Mouse (Mus musculus) G1E-ER4 (cell line): ENCODE data around the gene Lingo4. TPM values are rescaled to one million over a fixed set of nuclear protein-coding genes. Genes with fewer than 3 reads are reported as not detected.

Experiments
- GATA1 ChIP-seq: IDR thresholded peaks from one replicate; pipeline ENCODE4 v1.8.0; 2012; ENCODE audit warnings: low read length, inconsistent platforms
- polyA plus RNA-seq: library from polyadenylated mRNA; stranded (reverse); fragments of >175 nt; gene quantifications from 2 replicates; pipeline ENCODE4 v1.2.3, GENCODE M21; 2012

Lingo4 gene
- polyA plus RNA-seq, 1 experiment: not detected

- TF ChIP-seq GATA1: no peak
Measured at GRCm38 (mm10) chr3:94377028-94377923, 21.0 kb upstream of the Lingo4 start.

- no peak for TF ChIP-seq GATA1
Measured at GRCm38 (mm10) chr3:94379831-94380510, 18.3 kb upstream of the Lingo4 start.

- TF ChIP-seq GATA1: no peak
Measured at GRCm38 (mm10) chr3:94382308-94382707, 16.0 kb upstream of the Lingo4 start.

- no peak for TF ChIP-seq GATA1
Measured at GRCm38 (mm10) chr3:94383476-94383875, 14.8 kb upstream of the Lingo4 start.

GRCm38 (mm10) chr3:94386671-94387070 is 11.6 kb upstream of the Lingo4 start:
- no peak for TF ChIP-seq GATA1

GRCm38 (mm10) chr3:94387391-94387790 is 10.9 kb upstream of the Lingo4 start:
- TF ChIP-seq GATA1: no peak

GRCm38 (mm10) chr3:94388047-94388446 is 10.3 kb upstream of the Lingo4 start:
- no peak for TF ChIP-seq GATA1

GRCm38 (mm10) chr3:94389420-94389819 is 8.9 kb upstream of the Lingo4 start:
- no peak for TF ChIP-seq GATA1

GRCm38 (mm10) chr3:94391001-94391400 is 7.3 kb upstream of the Lingo4 start:
- TF ChIP-seq GATA1: no peak

GRCm38 (mm10) chr3:94392128-94392527 is 6.2 kb upstream of the Lingo4 start:
- no peak for TF ChIP-seq GATA1

- TF ChIP-seq GATA1: no peak
Measured at GRCm38 (mm10) chr3:94393049-94393448, 5.3 kb upstream of the Lingo4 start.

GRCm38 (mm10) chr3:94396336-94396735 is 2.0 kb upstream of the Lingo4 start:
- no peak for TF ChIP-seq GATA1

- no peak for TF ChIP-seq GATA1
Measured at GRCm38 (mm10) chr3:94396851-94397250, 1.5 kb upstream of the Lingo4 start.

- TF ChIP-seq GATA1: no peak
Measured at GRCm38 (mm10) chr3:94398943-94399481, 695 bp downstream of the Lingo4 start.

- no peak for TF ChIP-seq GATA1
Measured at GRCm38 (mm10) chr3:94399663-94400310, 1.5 kb downstream of the Lingo4 start.

- no peak for TF ChIP-seq GATA1
Measured at GRCm38 (mm10) chr3:94402451-94402850, 4.1 kb downstream of the Lingo4 start.
